Mouse (Mus musculus) yolk sac, embryonic 10.5 days (tissue): ENCODE data around the gene Ifnar1.

Experiments used
- DNase-seq: peaks from one replicate; pipeline ENCODE4 v3.0.0-alpha.2; 2017; ENCODE audit warnings: low spot score

The Ifnar1 gene

DNA sequence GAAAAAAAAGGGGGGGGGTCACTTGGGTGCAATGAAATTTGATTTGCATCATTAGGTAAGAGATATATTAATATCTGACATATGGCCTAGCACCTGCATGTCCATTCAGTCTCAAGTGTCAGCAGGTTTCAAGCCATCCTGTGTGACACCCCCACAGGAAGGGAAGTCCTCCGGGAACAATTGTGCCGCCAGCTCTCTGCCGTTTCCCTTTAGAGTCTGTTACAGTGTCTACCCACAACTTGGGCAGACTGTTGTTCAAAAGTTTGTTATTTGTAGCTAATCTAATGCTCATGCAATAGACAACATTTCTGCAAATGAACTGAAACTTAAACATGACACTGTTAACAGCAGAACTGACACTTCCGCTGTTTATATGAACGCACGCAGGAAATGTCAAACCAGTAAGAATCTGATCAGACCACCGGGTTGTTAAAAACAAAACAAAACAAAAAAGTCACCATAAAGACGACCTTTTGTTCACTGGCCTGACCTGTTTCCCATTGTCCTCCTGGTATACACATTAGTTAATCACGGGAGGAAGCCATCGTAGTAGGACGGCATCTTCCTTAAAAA is 23.9 kb upstream of the Ifnar1 start:
- DNase-seq = no peak

DNA sequence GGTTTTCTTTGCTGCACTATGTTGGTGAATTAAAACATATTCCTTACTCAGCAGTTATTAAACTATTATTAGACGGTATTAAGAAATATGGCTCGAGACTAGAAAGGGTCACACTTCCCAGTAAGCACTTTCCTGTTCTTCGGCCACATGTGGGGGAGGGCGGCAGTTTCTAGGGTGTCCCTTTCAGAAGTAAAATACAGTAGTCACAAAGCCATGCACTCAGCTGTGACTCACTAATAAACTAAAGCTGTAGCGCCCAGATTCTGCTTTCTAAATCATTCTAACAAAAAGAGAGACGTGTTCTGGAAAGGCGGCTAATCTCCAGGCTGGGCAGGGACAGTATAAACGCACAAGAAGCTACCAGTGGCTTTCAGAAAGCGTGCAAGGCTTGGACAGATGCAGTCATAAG is 23.3 kb upstream of the Ifnar1 start:
- no peak for DNase-seq

GRCm38 (mm10) chr16:91462644-91463043 is 22.4 kb upstream of the Ifnar1 start:
- no peak for DNase-seq

- DNase-seq = no peak
These were observed 21.6 kb upstream of the Ifnar1 start for GRCm38 (mm10) chr16:91463400-91463799.

DNA sequence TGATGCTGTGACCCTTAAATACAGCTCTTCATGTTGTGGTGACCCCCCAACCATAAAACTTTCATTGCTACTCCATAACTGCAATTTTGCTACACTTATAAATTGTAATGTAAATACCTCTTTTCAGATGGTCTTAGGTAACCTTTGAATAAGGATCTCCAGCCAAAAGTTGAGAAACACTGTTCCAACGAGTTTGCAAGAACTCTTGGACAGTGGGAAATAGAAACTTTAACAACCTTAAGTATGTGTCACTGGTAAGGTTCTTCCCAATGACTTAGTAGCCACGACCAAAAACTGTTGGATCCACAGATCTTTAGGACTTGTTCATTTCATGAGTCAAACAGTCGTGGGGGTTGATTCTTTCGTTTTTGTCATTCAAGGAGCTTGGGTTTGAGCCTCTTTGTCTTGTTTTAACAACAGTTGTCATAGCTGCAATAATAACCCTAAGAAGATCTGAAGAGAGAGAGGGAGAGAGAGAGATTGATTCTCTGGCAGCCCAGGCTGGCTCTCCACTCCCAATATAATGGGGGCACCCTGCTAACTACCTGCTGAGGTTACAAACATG is 21.1 kb upstream of the Ifnar1 start:
- no peak for DNase-seq

DNA sequence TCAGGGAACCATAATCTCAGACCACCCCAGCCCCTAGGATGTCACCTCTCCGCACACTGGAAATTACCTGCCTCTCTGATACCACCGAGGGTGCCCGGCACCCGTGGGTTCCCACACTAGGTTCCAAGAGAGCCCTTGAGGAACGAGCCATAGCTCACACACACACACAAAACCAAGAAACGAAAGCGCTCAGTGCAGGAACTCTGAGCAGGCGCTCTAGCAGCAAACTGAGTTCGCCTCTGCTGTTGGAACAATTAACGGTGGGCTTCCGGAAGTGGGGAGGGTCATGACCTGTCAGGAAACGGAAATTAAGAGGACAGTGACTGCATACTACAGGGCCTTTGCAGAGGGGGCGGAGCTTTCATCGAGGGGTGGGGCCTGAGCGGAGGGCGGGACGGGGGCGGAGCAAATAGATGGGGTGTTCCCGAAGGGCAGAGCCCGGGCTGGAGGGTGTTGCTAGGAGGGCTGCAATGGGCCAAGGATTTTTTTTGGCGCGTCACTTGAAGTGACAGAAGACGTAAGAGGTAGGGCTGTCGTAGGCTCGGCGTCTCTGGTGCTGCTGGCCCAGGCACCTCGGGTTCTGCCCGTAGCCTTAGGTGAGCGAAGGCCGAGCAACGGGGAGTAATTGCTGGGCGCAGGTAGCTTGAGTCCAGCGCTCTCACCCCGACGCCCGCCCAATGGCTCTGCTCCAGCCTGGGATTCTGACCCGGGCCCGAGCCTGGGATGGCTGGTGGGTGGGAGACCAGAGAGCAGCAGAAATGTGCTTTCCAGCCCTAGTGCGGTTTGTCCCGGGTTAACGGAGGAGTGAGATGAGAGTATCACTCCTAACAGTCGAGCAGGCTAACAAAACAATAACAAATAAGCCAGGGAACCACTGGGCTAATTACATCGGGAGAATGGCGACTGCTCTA is 20.2 kb upstream of the Ifnar1 start:
- DNase-seq = peak; percentile 99

GRCm38 (mm10) chr16:91465505-91466240 is 19.4 kb upstream of the Ifnar1 start:
- DNase-seq = no peak

- peak; percentile 44 for DNase-seq
These were observed 18.5 kb upstream of the Ifnar1 start for GRCm38 (mm10) chr16:91466566-91466965.

DNA sequence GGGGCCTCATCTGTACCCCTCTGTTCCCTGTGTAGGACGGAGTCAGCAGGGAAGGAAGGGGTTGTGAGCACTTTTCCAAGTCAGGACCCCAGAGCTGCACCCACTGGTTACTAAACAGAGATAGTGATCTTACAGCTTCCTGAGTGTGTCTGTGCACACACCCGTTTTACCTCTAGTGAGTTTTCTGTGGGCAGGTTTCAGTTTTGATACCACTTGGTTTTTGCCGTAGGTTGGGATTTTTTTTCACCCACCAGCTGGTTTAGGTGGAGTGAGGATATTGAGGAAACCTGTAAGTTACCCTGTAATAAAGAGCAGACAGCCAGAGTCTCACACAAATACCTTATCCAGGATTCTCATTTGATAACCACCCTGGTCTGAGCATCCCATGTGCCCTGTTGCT is 14.6 kb upstream of the Ifnar1 start:
- DNase-seq = no peak

DNA sequence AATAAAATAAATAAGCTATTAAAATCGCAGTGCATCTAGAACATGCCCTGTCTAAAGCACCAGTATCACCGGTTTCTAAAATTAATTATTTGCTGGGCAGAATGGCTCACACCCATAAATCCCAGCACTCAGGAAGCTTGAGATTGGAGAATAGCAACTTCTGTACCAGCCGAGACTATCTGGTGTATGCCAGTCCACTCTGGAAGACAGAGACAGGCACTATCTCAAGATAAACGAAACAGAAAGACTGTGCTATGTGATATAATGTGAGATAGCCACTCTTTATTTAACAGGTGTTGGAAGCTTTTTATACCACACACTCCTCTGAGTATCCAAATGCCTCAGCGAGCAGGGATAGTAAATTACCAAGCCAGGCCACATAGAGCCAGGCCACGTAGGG is 13.6 kb upstream of the Ifnar1 start:
- no peak for DNase-seq

- no peak for DNase-seq
These were observed 9.3 kb upstream of the Ifnar1 start for GRCm38 (mm10) chr16:91475753-91476152.

DNA sequence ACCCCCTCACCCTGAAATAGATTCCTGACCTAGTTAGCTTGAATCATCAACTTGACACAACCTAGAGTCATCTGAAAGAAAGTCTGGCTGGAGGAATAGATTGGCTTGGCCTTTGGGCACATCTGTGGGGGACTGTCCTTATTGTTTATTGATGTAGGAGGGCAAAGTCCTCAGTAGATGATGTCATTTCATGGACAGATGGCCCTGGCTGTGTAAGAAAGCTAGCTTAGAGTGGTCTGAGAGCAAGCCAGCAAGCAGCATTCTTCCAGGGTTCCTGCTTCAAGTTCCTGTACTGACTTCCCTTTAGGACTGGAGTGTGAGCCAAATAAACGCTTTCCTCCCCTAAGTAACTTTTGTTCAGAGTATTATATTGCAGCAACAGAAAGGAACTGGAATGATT is 7.0 kb upstream of the Ifnar1 start:
- DNase-seq = no peak

DNA sequence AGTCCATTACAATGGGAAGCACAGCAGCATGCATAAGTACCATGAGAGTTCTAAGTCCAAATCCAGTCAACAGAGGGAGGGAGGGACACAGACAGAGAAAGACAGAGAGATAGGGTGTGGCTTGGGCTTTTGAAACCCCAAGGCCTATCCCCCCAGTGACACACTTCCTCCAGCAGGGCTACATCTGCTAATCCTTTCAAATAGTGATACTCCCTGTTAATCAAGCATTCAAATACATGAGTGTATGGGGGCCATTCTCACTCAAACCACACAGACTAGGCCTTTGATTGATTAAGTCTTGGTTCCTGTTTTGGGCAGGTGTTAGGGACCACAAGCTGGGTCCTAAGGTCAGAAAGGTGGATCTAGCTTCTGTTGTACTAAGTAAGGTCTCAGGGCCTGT is 4.5 kb upstream of the Ifnar1 start:
- no peak for DNase-seq

GRCm38 (mm10) chr16:91484387-91484786 is 651 bp upstream of the Ifnar1 start:
- DNase-seq = no peak

- DNase-seq = no peak
These were observed 803 bp downstream of the Ifnar1 start for GRCm38 (mm10) chr16:91485841-91486240.

DNA sequence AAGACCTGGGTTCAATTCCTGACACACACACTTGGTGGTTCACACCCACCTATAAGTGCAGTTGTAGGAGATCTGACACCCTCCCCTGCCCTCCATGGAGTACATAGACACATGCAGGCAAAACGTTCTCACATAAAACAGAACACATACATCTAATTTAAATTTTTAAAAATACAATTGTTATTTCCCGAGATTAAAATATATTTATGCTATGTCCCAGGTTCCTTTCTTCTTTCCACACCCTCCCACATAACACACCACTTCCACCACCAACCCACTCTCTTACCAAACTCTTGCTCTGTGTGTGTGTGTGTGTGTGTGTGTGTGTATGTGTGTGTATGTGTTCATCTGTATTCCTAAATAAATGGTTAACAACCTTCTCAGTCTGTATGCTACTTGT is 3.0 kb downstream of the Ifnar1 start:
- DNase-seq = no peak

GRCm38 (mm10) chr16:91490897-91491296 is 5.9 kb downstream of the Ifnar1 start:
- DNase-seq = no peak

- no peak for DNase-seq
These were observed 6.4 kb downstream of the Ifnar1 start for GRCm38 (mm10) chr16:91491473-91491872.

GRCm38 (mm10) chr16:91495501-91495900 is 10.5 kb downstream of the Ifnar1 start:
- DNase-seq = no peak

GRCm38 (mm10) chr16:91496206-91496605 is 11.2 kb downstream of the Ifnar1 start:
- DNase-seq = no peak

DNA sequence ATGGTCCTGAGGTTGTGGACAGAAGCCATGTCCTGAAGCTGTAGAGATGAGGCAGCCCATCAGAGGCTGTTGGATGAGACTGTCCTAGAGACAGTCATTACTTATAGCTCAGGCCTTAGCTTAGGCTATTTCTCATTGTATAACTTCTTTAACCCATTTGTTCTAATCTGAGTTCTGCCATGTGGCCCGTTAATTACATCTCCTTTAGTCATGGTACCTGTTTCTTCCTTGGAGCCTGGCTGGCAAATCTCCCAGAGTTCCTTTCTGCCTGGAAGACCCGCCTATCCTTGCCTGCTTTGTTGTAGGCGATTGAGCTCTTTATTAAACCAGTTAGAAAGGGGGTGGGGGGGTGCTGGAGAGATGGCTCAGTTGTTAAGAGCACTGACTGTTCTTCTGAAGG is 11.7 kb downstream of the Ifnar1 start:
- DNase-seq = no peak

GRCm38 (mm10) chr16:91498041-91498440 is 13.0 kb downstream of the Ifnar1 start:
- no peak for DNase-seq

DNA sequence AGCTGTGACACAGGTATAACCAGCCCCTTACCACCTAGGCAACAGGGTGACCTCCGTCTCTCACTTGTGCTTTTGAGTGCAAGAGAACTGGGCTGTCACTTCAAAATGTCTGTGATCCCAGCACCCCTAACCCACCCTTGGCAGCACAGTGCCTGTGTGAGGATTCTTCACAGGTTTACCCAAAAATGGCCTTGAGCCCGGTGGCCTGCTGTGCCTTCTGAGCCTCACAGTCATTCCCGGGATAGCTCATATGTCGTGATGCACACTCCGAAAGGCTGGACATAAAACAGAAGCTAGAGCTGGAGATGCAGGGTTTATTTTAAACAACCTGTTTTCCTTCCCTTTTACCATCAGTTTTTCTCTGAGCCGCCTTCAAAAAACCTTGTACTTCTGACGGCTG is 19.7 kb downstream of the Ifnar1 start:
- no peak for DNase-seq
